Mouse (Mus musculus) hindbrain, postnatal 0 days (tissue): ENCODE measurements at regions not wholly inside any gene's neighbourhood (a gene's known extent, or its start where the extent isn't known, plus 50 kb on each side); places are given as distances from the start of the nearest gene placed in this dataset.

Experiments used
- ATAC-seq: fragments of 200-750 bp; cut with Nextera tagmentation; 2 replicates; pipeline ENCODE4 v1.8.0; 2017; ENCODE audit warnings: mild to moderate bottlenecking, moderate TSS enrichment, moderate library complexity
- DNase-seq: peaks from one replicate; pipeline ENCODE4 v3.0.0-alpha.2; 2015; ENCODE audit warnings: low spot score
- H3K27ac ChIP-seq: fragments of 300-500 bp; sonication (generic); 2 replicates; pipeline ENCODE4 v1.5.1; 2014; ENCODE audit warnings: mild to moderate bottlenecking
- H3K27me3 ChIP-seq: fragments of 300-500 bp; sonication (generic); 2 replicates; pipeline ENCODE4 v1.6.1; 2014; ENCODE audit warnings: low read length, mixed read lengths; ENCODE audit not compliant: insufficient read depth
- H3K36me3 ChIP-seq: fragments of 300-500 bp; sonication (generic); 2 replicates; pipeline ENCODE4 v1.6.1; 2014; ENCODE audit warnings: low read length, mixed read lengths; ENCODE audit not compliant: insufficient read depth
- H3K4me1 ChIP-seq: fragments of 300-500 bp; sonication (generic); 2 replicates; pipeline ENCODE4 v1.6.1; 2014; ENCODE audit warnings: antibody characterized with exemption, low read length, mixed read lengths; ENCODE audit not compliant: insufficient read depth
- H3K4me2 ChIP-seq: fragments of 300-500 bp; sonication (generic); 2 replicates; pipeline ENCODE4 v1.6.1; 2014; ENCODE audit warnings: low read depth, mild to moderate bottlenecking, low read length, moderate library complexity, mixed read lengths
- H3K4me3 ChIP-seq: fragments of 300-500 bp; sonication (generic); 2 replicates; pipeline ENCODE4 v1.5.1; 2014; ENCODE audit warnings: low read length
- H3K9ac ChIP-seq: fragments of 300-500 bp; sonication (generic); replicated peaks from 2 replicates; pipeline ENCODE4 v1.6.1; 2014; ENCODE audit warnings: mild to moderate bottlenecking, low read length, moderate library complexity, mixed read lengths
- H3K9me3 ChIP-seq: fragments of 300-500 bp; sonication (generic); 2 replicates; pipeline ENCODE4 v1.6.1; 2016; ENCODE audit warnings: low read length, mixed read lengths
- CTCF ChIP-seq: IDR thresholded peaks from 2 replicates; pipeline ENCODE4 v1.5.1; 2016; ENCODE audit warnings: antibody characterized with exemption, control low read depth, low read depth
- WGBS: fragments of 180-500 bp; shearing (Covaris S2); extraction: QIAGEN DNeasy Blood & Tissue Kit; methylation state at CpG from one replicate; pipeline ENCODE4 v1.1.7; 2014; 5-methylcytosine and 5-hydroxymethylcytosine counted together

DNA sequence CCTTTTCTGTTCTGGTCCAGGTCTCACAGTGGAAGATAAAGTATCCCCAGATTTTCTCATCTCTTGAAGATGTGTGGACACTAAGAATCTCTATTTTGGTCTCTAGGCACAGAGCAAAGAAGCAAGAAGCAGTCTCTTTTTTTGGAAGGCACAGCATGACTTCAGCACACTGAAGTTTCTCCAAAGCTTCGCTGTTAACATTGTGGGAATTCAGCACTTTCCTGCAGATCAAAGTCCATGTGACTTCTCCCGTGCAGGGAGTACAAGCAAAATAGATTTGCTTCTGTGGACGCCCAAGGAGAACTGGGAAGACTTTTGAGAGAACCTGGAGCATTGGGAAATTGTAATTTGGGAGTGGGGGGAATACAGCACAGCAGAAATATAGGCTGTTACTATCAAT is 56.4 kb upstream of the Mycbp2 start:
- H3K9ac ChIP-seq = no peak overlapping the region
- no peak for TF ChIP-seq CTCF
- WGBS = 66% methylated on average over 3 of the region's 3 CpGs

DNA sequence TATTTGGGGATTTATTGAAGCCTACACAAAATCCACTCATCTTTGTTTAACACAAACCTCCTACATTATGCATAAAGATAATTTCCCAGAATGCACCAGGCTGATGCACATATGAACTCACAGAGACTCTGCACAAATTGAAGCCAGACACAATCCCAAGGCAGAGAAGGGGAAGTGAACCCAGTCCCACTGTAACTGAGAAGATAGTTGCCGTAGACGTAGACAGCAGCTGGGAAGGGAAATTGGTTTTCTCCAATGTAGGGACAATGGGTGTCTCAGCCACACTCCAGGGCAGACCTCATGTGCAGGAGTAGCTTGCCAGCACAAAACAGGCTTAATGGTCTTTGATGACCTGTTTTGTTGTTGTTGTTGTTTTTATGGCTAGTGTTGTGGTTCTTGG is 55.4 kb upstream of the Mycbp2 start:
- Histone ChIP-seq H3K27ac (no peak overlapping the region), H3K36me3 (no peaks in the 10 kb centered on the region), H3K4me3 (no peak overlapping the region), H3K4me1 (no peaks in the 10 kb centered on the region), H3K27me3 (no peaks in the 10 kb centered on the region), H3K9me3 (no peaks in the 10 kb centered on the region), H3K4me2 (no peak overlapping the region), H3K9ac (no peak overlapping the region)
- DNase-seq = no peak
- TF ChIP-seq CTCF = no peak
- 84% methylated on average over 2 of the region's 2 CpGs for WGBS
- no peak for ATAC-seq

More for the DNA sequence above, 56.4 kb upstream of the Mycbp2 start:
- H3K9me3 ChIP-seq = no peaks in the 10 kb centered on the region
- no peaks in the 10 kb centered on the region for H3K36me3 ChIP-seq
- no peak for ATAC-seq
- H3K27ac ChIP-seq = no peak overlapping the region
- no peak overlapping the region for H3K4me3 ChIP-seq
- no peaks in the 10 kb centered on the region for H3K4me1 ChIP-seq
- H3K4me2 ChIP-seq = no peak overlapping the region
- no peak for DNase-seq
- H3K27me3 ChIP-seq = no peaks in the 10 kb centered on the region

DNA sequence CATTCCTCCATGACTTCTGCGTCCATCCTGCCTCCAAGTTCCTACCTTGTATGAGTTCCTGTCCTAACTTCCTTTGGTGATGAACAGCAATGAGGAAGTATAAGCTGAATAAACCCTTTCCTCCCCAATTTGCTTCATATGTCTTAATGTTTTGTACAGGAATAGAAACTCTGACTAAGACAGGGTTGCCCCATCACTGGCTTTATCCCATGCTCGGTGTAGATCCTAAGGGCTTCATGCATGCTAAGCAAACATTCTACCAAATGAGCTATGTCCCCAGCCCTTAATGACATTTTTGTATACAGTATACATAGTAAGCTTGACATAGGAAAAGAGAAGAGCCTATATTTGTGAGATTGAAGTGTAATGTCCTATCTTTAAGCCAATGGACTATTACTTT is 54.7 kb upstream of the Mycbp2 start:
- no peak for DNase-seq
- 95% methylated on average over 2 of the region's 2 CpGs for WGBS

DNA sequence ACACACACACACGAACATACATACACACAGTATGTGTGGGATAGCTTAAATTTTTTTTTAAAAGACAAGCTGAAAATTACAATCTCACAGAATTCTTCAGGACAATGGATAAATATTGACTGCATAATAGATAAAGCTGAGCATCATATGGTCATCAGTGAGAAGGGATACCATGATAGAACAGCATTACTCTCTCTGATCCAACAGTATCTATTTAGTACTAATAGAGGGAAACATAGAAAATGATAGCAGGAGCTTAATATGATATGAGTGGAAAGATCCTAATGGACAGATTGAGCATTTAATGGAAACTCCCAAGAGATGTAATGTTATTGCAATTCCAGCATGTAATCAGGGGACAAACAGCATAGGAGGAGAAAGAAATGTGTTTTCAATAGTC is 51.8 kb upstream of the Mycbp2 start:
- DNase-seq (no peak), ATAC-seq (no peak)
- WGBS = 89% methylated on average over 1 of the region's 1 CpGs
- no peak overlapping the region for H3K9ac ChIP-seq
- no peak overlapping the region for H3K4me3 ChIP-seq
- H3K36me3 ChIP-seq = no peaks in the 10 kb centered on the region
- no peaks in the 10 kb centered on the region for H3K4me1 ChIP-seq
- no peak overlapping the region for H3K4me2 ChIP-seq
- no peaks in the 10 kb centered on the region for H3K27me3 ChIP-seq
- no peak for TF ChIP-seq CTCF
- no peaks in the 10 kb centered on the region for H3K9me3 ChIP-seq
- H3K27ac ChIP-seq = no peak overlapping the region

More for the DNA sequence above, 54.7 kb upstream of the Mycbp2 start:
- no peak for ATAC-seq
- Histone ChIP-seq H3K27ac (no peak overlapping the region), H3K9me3 (no peaks in the 10 kb centered on the region), H3K4me2 (no peak overlapping the region), H3K4me3 (no peak overlapping the region), H3K4me1 (no peaks in the 10 kb centered on the region), H3K36me3 (no peaks in the 10 kb centered on the region), H3K9ac (no peak overlapping the region), H3K27me3 (no peaks in the 10 kb centered on the region)
- no peak for TF ChIP-seq CTCF
